12 mouse cellular contexts compared by ENCODE assay signal in the genomic region with DNA sequence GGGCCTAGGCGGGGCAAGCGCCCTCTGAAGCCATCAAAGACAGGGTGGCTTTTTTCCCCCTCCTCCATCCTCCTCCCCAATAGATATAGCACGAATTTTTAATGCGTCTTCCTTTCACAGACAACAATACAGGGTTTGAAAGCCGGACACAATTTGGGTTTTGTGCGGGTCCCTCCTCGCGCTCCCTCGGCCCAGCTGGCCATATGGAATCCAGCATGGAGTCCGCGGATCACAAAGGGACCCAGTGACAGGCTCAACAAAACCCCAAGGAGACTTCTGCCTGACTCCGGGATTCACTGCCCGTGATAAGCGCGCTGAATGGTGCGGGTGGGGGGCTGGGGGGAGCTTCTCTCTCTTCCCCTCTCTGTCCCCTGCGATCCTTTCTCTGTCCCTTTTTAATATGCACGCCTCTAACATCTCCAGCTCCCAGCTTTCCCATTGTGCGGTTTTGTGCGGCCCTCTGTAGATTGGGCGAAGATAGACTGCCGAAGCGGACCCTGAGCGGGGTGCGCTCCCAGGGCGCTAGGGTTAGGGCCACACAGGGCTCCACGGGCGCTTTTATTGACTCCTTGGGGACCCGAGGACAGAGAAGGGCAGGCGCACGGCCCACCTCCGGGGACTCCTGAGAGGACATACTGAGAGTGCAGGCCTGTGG. TPM values are rescaled to one million over a fixed set of nuclear protein-coding genes. Genes with fewer than 3 reads are reported as not detected.
DNase-seq lines count a peak whose midpoint lies in the region; ATAC-seq and TF ChIP-seq lines count a peak whose summit lies in the region.
"Had no signal": no experiment of that assay in that cellular context is flagged by ENCODE, and none has a peak within 500 bp of the region (broad histone marks: within the 10 kb centered on the region; RNA-seq: fewer than 3 reads in every experiment).

No protein-coding gene starts in this region.

- intact Hi-C loops in left cerebral cortex, adult 2 months (cut with DNase I): no loop called here

- H3K4me2 ChIP-seq in forebrain, embryonic 12.5 days: peak overlapping the region; percentile 33
- H3K4me2 ChIP-seq in neural tube, embryonic 13.5 days: peak overlapping the region; percentile 31
- H3K4me2 ChIP-seq in kidney, embryonic 14.5 days (replicated peaks; ENCODE audit: low read depth, low read length): no peak overlapping the region
- H3K4me2 ChIP-seq: heart, embryonic 11.5 days had no signal

- H3K4me1 ChIP-seq in forebrain, embryonic 12.5 days: peaks cover 31% of the 10 kb centered on the region
- peaks cover 29% of the 10 kb centered on the region for H3K4me1 ChIP-seq in neural tube, embryonic 13.5 days (replicated peaks)
- 0 out of 2 replicates have a peak, but pooled peaks cover 13% of the 10 kb centered on the region for H3K4me1 ChIP-seq in kidney, embryonic 14.5 days (ENCODE audit: control insufficient read depth, insufficient read depth, low read length)

- DNase-seq in retina, embryonic 14.5 days (ENCODE audit: low spot score): peak; percentile 22
- DNase-seq in retina, postnatal 1 day: no peak
- no peak for DNase-seq in left cerebral cortex, adult 2 months (ENCODE audit: extremely low spot score in 1 of 2, low spot score in 2 of 2)
- no peak for DNase-seq in spleen, postnatal 14 days (ENCODE audit: low spot score in 2 of 2)
- DNase-seq in kidney, postnatal 4 days: no peak

- no peak overlapping the region for H3K9ac ChIP-seq in forebrain, embryonic 12.5 days
- H3K9ac ChIP-seq in neural tube, embryonic 13.5 days: peak overlapping the region; percentile 52; the same call in 1 of the 2 replicates
- no peak overlapping the region for H3K9ac ChIP-seq in kidney, embryonic 14.5 days (ENCODE audit: low read depth, low read length)
- H3K9ac ChIP-seq: liver, embryonic 14.5 days had no signal

- 1% methylated on average over 31 of the region's 32 CpGs for WGBS in forebrain, embryonic 12.5 days
- WGBS in neural tube, embryonic 13.5 days: 1% methylated on average over 31 of the region's 32 CpGs
- 3% methylated on average over 32 of the region's 32 CpGs for WGBS in kidney, embryonic 14.5 days

- H3K27ac ChIP-seq in forebrain, embryonic 12.5 days: peak overlapping the region; percentile 60; the same call in 1 of the 2 replicates
- H3K27ac ChIP-seq in left cerebral cortex, adult 2 months: peak overlapping the region; percentile 66
- H3K27ac ChIP-seq in neural tube, embryonic 13.5 days (replicated peaks): peak overlapping the region; percentile 43; the same call in 1 of the 2 replicates
- no peak overlapping the region for H3K27ac ChIP-seq in kidney, embryonic 14.5 days (ENCODE audit: low read depth, low read length)
- H3K27ac ChIP-seq: liver, embryonic 14.5 days had no signal

- no peak for TF ChIP-seq CTCF in left cerebral cortex, adult 2 months (IDR thresholded peaks at IDR 0.05)

- no peaks in the 10 kb centered on the region for H3K36me3 ChIP-seq in forebrain, embryonic 12.5 days (replicated peaks)
- no peaks in the 10 kb centered on the region for H3K36me3 ChIP-seq in neural tube, embryonic 13.5 days
- no peaks in the 10 kb centered on the region for H3K36me3 ChIP-seq in kidney, embryonic 14.5 days (ENCODE audit: control insufficient read depth, insufficient read depth, low read length)

- peak overlapping the region; percentile 19; the same call in 1 of the 2 replicates for H3K4me3 ChIP-seq in forebrain, embryonic 12.5 days (replicated peaks)
- no peak overlapping the region for H3K4me3 ChIP-seq in left cerebral cortex, adult 2 months
- no peak overlapping the region for H3K4me3 ChIP-seq in neural tube, embryonic 13.5 days
- H3K4me3 ChIP-seq in kidney, embryonic 14.5 days (ENCODE audit: low read length): no peak overlapping the region

- H3K27me3 ChIP-seq in forebrain, embryonic 12.5 days: peaks cover 92% of the 10 kb centered on the region
- H3K27me3 ChIP-seq in neural tube, embryonic 13.5 days: peaks cover 91% of the 10 kb centered on the region
- peaks cover 72% of the 10 kb centered on the region for H3K27me3 ChIP-seq in kidney, embryonic 14.5 days (ENCODE audit: control insufficient read depth, insufficient read depth, low read length)

- peak; percentile 37 for ATAC-seq in forebrain, embryonic 12.5 days (ENCODE audit: low FRiP score)
- ATAC-seq in neural tube, embryonic 13.5 days (ENCODE audit: low read depth): no peak
- no peak for ATAC-seq in kidney, embryonic 14.5 days (ENCODE audit: low FRiP score, low TSS enrichment)

- H3K9me3 ChIP-seq in forebrain, embryonic 12.5 days: no peaks in the 10 kb centered on the region
- no peaks in the 10 kb centered on the region for H3K9me3 ChIP-seq in neural tube, embryonic 13.5 days
- H3K9me3 ChIP-seq in kidney, embryonic 14.5 days (ENCODE audit: control insufficient read depth, low read length): no peaks in the 10 kb centered on the region

RNA-seq across cellular contexts. Expression of a gene that starts 13.3 kb away (rescaled TPM):
- polyA plus RNA-seq in forebrain, embryonic 12.5 days (2016; fragmentation: Nextera tagmentation; extraction: Ambion mirVana): 7.7 and 9.2 TPM in 2 replicates
- 1 to 10 TPM; 4.1 to 4.5 TPM for total RNA-seq in left cerebral cortex, adult 2 months (2021)
- polyA plus RNA-seq in neural tube, embryonic 13.5 days (2015; fragmentation: Nextera tagmentation; extraction: Ambion mirVana): 2.5 and 4.5 TPM in 2 replicates
- polyA plus RNA-seq in kidney, embryonic 14.5 days (2014; fragmentation: Nextera tagmentation; extraction: Ambion mirVana): not detected in 2 replicates
- total RNA-seq: monocyte, adult 5-6 weeks had no signal
- polyA plus RNA-seq: kidney, embryonic 16.5 days had no signal
